Mouse (Mus musculus): ENCODE results near the gene Loxl1. TPM values are rescaled to one million over a fixed set of nuclear protein-coding genes. Genes with fewer than 3 reads are reported as not detected.
A peak's percentile ranks its signal among the peaks of the same experiment; 100 is the strongest.

Loxl1 gene
- polyA plus RNA-seq, 1 experiment: 5.1 TPM

DNA sequence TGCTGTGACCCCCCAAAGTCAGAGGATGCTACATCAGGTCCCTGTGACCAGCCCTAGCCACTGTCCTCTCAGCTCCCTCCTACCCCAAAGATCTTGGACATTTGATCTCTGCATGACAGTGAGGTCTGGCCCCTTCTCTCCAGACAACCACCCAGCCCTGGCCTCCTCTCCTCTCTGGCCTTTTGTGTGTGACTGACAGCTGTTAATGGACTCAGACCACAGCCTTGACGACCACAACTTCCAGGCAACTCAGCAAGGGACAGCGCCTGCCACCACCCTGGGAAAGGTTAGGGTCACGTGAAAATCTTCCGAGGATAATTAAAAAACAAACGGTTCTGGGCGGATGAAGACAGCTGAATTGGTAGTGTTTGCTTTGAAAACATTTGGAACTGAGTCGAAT, 18.5 kb downstream of the Loxl1 start:
- no peaks in the 10 kb centered on the region for H3K79me3 ChIP-seq (ENCODE audit: low read depth)
- H3ac ChIP-seq (ENCODE audit: control insufficient read depth, insufficient read length, low read depth): no peak overlapping the region
- no peaks in the 10 kb centered on the region for H3K79me2 ChIP-seq (ENCODE audit: control insufficient read depth, insufficient read depth)
- no peaks in the 10 kb centered on the region for H3K36me3 ChIP-seq (ENCODE audit: control insufficient read depth, insufficient read depth)
- TF ChIP-seq MYOD1 (IDR thresholded peaks at IDR 0.05; ENCODE audit: control insufficient read depth, insufficient read length, low read depth) (no peak), MYOG (IDR thresholded peaks at IDR 0.05; ENCODE audit: control insufficient read depth, extremely low read depth, insufficient read length) (no peak), USF1 (IDR thresholded peaks at IDR 0.05; ENCODE audit: low read depth) (no peak), MAX (IDR thresholded peaks at IDR 0.05) (no peak), FOSL1 (IDR thresholded peaks at IDR 0.05; ENCODE audit: insufficient read depth, low read length, poor library complexity, severe bottlenecking) (no peak), CEBPB (IDR thresholded peaks at IDR 0.05; ENCODE audit: low read depth) (no peak), CTCF (IDR thresholded peaks at IDR 0.05; ENCODE audit: control insufficient read depth, insufficient read depth, insufficient read length) (no peak)
- no peak overlapping the region for H3K4me3 ChIP-seq (ENCODE audit: insufficient read depth, poor library complexity, severe bottlenecking)
- no peaks in the 10 kb centered on the region for H3K27me3 ChIP-seq (ENCODE audit: control insufficient read depth, insufficient read depth, insufficient read length)

DNA sequence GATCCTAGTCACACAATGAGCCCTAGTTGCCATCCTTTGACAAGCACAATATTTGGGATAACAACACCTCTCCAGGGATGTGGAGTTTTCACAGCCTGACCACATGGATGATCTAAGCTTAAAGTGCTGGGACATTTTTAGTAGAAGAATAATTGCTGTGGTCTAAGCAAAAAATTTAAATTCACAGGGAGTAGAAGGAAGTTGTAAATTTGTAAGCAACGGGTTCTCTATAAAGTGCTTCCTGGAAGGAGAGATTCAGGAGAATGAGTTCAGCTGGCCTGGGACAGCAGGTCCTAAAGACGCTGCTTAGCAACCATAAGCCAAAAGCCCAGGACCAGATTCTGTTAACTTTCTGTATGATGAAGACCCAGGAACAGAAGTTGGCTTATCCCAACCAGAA, 23.1 kb downstream of the Loxl1 start:
- no peak overlapping the region for H3ac ChIP-seq (ENCODE audit: control insufficient read depth, insufficient read length, low read depth)
- H3K4me3 ChIP-seq (ENCODE audit: insufficient read depth, poor library complexity, severe bottlenecking): no peak overlapping the region
- H3K79me2 ChIP-seq (ENCODE audit: control insufficient read depth, insufficient read depth): no peaks in the 10 kb centered on the region
- no peaks in the 10 kb centered on the region for H3K36me3 ChIP-seq (ENCODE audit: control insufficient read depth, insufficient read depth)
- H3K27me3 ChIP-seq (ENCODE audit: control insufficient read depth, insufficient read depth, insufficient read length): no peaks in the 10 kb centered on the region
- no peak for TF ChIP-seq CEBPB (IDR thresholded peaks at IDR 0.05; ENCODE audit: low read depth)
- no peak for TF ChIP-seq MYOD1 (IDR thresholded peaks at IDR 0.05; ENCODE audit: control insufficient read depth, insufficient read length, low read depth)
- no peak for TF ChIP-seq FOSL1 (IDR thresholded peaks at IDR 0.05; ENCODE audit: insufficient read depth, low read length, poor library complexity, severe bottlenecking)
- TF ChIP-seq MAX (IDR thresholded peaks at IDR 0.05): no peak
- no peak for TF ChIP-seq CTCF (IDR thresholded peaks at IDR 0.05; ENCODE audit: control insufficient read depth, insufficient read depth, insufficient read length)
- no peak for TF ChIP-seq MYOG (IDR thresholded peaks at IDR 0.05; ENCODE audit: control insufficient read depth, extremely low read depth, insufficient read length)
- TF ChIP-seq USF1 (IDR thresholded peaks at IDR 0.05; ENCODE audit: low read depth): no peak
- H3K79me3 ChIP-seq (ENCODE audit: low read depth): no peaks in the 10 kb centered on the region

DNA sequence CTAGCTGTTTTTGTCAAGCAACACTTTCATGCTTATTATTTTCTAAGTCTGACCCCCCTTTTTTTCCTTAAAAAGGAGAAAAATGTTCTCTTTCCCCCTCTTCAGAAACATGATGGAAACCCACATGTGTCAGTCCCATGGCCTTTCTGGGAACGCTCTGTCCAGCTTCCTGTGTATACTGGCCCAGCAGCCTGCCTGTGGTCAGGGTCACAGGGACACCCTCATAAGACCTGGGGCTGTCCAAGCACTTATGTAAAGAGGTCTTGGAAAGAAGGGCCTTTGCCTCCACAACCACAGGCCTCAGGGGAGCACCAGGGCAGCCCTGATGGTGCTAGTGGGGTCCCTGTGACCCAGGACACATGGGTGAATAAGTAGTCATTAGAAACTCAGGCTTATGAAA, 23.9 kb downstream of the Loxl1 start:
- Histone ChIP-seq H3K27me3 (ENCODE audit: control insufficient read depth, insufficient read depth, insufficient read length) (no peaks in the 10 kb centered on the region), H3K79me2 (ENCODE audit: control insufficient read depth, insufficient read depth) (no peaks in the 10 kb centered on the region), H3ac (ENCODE audit: control insufficient read depth, insufficient read length, low read depth) (no peak overlapping the region), H3K79me3 (ENCODE audit: low read depth) (no peaks in the 10 kb centered on the region), H3K36me3 (ENCODE audit: control insufficient read depth, insufficient read depth) (no peaks in the 10 kb centered on the region), H3K4me3 (ENCODE audit: insufficient read depth, poor library complexity, severe bottlenecking) (no peak overlapping the region)
- TF ChIP-seq MYOD1 (IDR thresholded peaks at IDR 0.05; ENCODE audit: control insufficient read depth, insufficient read length, low read depth) (no peak), USF1 (IDR thresholded peaks at IDR 0.05; ENCODE audit: low read depth) (no peak), FOSL1 (IDR thresholded peaks at IDR 0.05; ENCODE audit: insufficient read depth, low read length, poor library complexity, severe bottlenecking) (no peak), CTCF (IDR thresholded peaks at IDR 0.05; ENCODE audit: control insufficient read depth, insufficient read depth, insufficient read length) (no peak), MYOG (IDR thresholded peaks at IDR 0.05; ENCODE audit: control insufficient read depth, extremely low read depth, insufficient read length) (no peak), MAX (IDR thresholded peaks at IDR 0.05) (no peak), CEBPB (IDR thresholded peaks at IDR 0.05; ENCODE audit: low read depth) (no peak)

DNA sequence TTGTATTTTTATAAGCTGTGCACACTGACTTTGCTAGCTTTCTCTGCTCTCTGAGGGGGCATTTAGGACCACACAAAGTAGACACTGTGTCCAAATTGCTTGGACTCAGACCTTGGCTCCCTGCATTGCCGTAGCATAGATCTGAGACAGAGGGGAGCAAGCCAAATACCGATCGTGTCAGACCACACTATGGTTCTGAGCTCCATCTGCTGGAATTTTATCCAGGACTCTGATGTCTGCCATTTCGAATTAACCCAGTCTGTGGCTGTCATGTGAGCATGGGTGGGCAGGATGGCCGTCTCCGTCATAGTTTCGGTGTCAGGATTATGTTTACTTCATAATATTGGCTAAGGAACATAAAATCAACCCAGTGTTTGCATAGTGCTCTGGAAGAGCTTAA, 29.6 kb downstream of the Loxl1 start:
- H3K79me3 ChIP-seq (ENCODE audit: low read depth): no peaks in the 10 kb centered on the region
- TF ChIP-seq CEBPB (IDR thresholded peaks at IDR 0.05; ENCODE audit: low read depth): no peak
- no peak for TF ChIP-seq MAX (IDR thresholded peaks at IDR 0.05)
- no peak for TF ChIP-seq MYOG (IDR thresholded peaks at IDR 0.05; ENCODE audit: control insufficient read depth, extremely low read depth, insufficient read length)
- TF ChIP-seq CTCF (IDR thresholded peaks at IDR 0.05; ENCODE audit: control insufficient read depth, insufficient read depth, insufficient read length): no peak
- no peak for TF ChIP-seq FOSL1 (IDR thresholded peaks at IDR 0.05; ENCODE audit: insufficient read depth, low read length, poor library complexity, severe bottlenecking)
- no peak for TF ChIP-seq MYOD1 (IDR thresholded peaks at IDR 0.05; ENCODE audit: control insufficient read depth, insufficient read length, low read depth)
- TF ChIP-seq USF1 (IDR thresholded peaks at IDR 0.05; ENCODE audit: low read depth): no peak
- H3K27me3 ChIP-seq (ENCODE audit: control insufficient read depth, insufficient read depth, insufficient read length): no peaks in the 10 kb centered on the region
- H3K4me3 ChIP-seq (ENCODE audit: insufficient read depth, poor library complexity, severe bottlenecking): no peak overlapping the region
- no peaks in the 10 kb centered on the region for H3K79me2 ChIP-seq (ENCODE audit: control insufficient read depth, insufficient read depth)
- H3ac ChIP-seq (ENCODE audit: control insufficient read depth, insufficient read length, low read depth): no peak overlapping the region
- H3K36me3 ChIP-seq (ENCODE audit: control insufficient read depth, insufficient read depth): no peaks in the 10 kb centered on the region

DNA sequence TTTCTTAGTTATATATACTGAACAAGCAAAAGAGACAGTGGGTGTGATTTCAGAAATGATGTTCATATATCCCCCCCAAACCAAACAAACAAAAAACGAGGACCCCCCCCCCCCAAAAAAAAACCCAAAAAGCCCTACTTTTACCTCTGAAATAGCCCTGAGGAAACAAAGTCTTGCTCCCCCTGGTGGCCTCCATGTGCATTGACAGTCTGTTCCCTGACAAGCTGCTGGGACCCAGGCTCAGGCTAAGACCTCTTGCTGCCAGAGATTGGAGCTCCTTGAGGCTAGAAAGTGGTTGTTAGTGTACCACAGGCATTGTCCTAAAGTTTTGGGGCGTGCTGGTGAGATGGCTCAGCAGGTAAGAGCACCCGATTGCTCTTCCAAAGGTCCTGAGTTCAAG, 31.4 kb downstream of the Loxl1 start:
- Histone ChIP-seq H3K27me3 (ENCODE audit: control insufficient read depth, insufficient read depth, insufficient read length) (no peaks in the 10 kb centered on the region), H3K79me2 (ENCODE audit: control insufficient read depth, insufficient read depth) (no peaks in the 10 kb centered on the region), H3K79me3 (ENCODE audit: low read depth) (no peaks in the 10 kb centered on the region), H3K4me3 (ENCODE audit: insufficient read depth, poor library complexity, severe bottlenecking) (no peak overlapping the region), H3ac (ENCODE audit: control insufficient read depth, insufficient read length, low read depth) (no peak overlapping the region), H3K36me3 (ENCODE audit: control insufficient read depth, insufficient read depth) (no peaks in the 10 kb centered on the region)
- TF ChIP-seq MYOG (IDR thresholded peaks at IDR 0.05; ENCODE audit: control insufficient read depth, extremely low read depth, insufficient read length) (no peak), FOSL1 (IDR thresholded peaks at IDR 0.05; ENCODE audit: insufficient read depth, low read length, poor library complexity, severe bottlenecking) (no peak), MYOD1 (IDR thresholded peaks at IDR 0.05; ENCODE audit: control insufficient read depth, insufficient read length, low read depth) (no peak), CTCF (IDR thresholded peaks at IDR 0.05; ENCODE audit: control insufficient read depth, insufficient read depth, insufficient read length) (peak; percentile 25)
